Mouse (Mus musculus): ENCODE measurements around the gene Ankrd16. TPM values are rescaled to one million over a fixed set of nuclear protein-coding genes. Genes with fewer than 3 reads are reported as not detected.

The Ankrd16 gene
- polyA plus RNA-seq, 1 experiment from 2014 or later = 37.4 TPM

DNA sequence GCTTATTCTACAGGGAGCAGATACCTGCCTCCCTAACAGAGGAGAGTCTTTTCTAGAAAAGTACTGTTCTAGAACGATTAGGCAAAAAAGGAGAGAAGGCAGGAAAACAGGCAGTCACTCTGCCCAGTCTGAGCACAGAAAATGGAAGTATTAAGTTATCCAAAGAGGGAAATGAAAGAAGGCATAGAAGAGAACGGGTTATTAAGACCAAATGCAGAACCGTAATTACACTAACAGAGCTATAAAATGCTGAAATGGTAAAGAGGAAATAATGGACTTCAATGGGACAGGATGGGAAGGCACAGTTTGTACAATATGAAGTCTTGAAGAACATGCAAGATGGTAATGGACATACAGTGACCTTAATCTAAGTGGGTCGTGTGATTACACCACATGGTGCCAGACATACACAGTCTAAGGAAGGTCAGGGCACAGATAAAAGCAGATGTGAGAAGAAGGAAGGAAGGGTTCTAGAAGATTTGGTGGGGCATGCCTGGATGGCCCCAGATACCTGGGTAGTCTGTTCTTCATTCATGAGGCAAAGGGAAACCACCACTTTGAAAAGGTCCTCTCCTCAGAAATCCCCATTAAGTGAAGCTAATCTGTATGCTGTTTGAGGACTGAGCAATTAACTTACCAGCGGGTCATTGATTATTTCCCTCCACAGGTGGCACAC lies 11.1 kb upstream of the Ankrd16 start:
- no peak overlapping the region for H3K9ac ChIP-seq (replicated peaks; ENCODE audit: low read depth, low read length)
- ATAC-seq (ENCODE audit: insufficient number of reproducible peaks, insufficient read depth, low FRiP score, low read depth) = no peak
- WGBS = 84% methylated on average over 5 of the region's 5 CpGs
- no peaks in the 10 kb centered on the region for H3K27me3 ChIP-seq (ENCODE audit: control insufficient read depth, insufficient read depth, low read length)
- no peak overlapping the region for H3K4me3 ChIP-seq (ENCODE audit: low read depth, low read length)
- H3K27ac ChIP-seq (ENCODE audit: low read length) = no peak overlapping the region
- H3K9me3 ChIP-seq (ENCODE audit: control insufficient read depth, low read depth, low read length) = no peaks in the 10 kb centered on the region
- no peaks in the 10 kb centered on the region for H3K4me1 ChIP-seq (ENCODE audit: control insufficient read depth, insufficient read depth, low read length)
- peaks cover 68% of the 10 kb centered on the region for H3K36me3 ChIP-seq (ENCODE audit: control insufficient read depth, insufficient read depth, low read length)
- H3K4me2 ChIP-seq (replicated peaks; ENCODE audit: low read depth, low read length) = no peak overlapping the region

DNA sequence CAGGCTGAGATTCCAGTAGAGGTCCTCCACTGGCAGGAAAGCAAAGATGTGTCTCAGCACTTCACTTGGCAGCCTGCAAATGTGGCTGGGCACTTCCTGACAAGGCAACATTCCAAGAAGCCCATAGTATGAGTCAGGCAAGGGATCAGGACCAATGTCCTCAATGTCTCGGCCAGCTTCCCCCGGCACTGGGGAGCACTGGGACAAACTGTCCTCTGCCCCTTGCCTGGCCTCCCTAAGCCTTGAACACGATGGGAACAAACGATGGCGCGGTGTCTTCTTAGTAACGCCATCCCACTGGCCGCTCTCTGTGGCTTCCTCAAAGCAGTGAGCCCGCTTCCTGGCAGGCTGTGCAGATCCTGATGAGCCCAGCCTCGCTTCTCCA lies 10.5 kb upstream of the Ankrd16 start:
- no peak for ATAC-seq (ENCODE audit: insufficient number of reproducible peaks, insufficient read depth, low FRiP score, low read depth)
- Histone ChIP-seq H3K9ac (replicated peaks; ENCODE audit: low read depth, low read length) (no peak overlapping the region), H3K9me3 (ENCODE audit: control insufficient read depth, low read depth, low read length) (no peaks in the 10 kb centered on the region), H3K4me3 (ENCODE audit: low read depth, low read length) (no peak overlapping the region), H3K27me3 (ENCODE audit: control insufficient read depth, insufficient read depth, low read length) (no peaks in the 10 kb centered on the region), H3K36me3 (ENCODE audit: control insufficient read depth, insufficient read depth, low read length) (peaks cover 62% of the 10 kb centered on the region), H3K4me2 (replicated peaks; ENCODE audit: low read depth, low read length) (no peak overlapping the region), H3K27ac (ENCODE audit: low read length) (no peak overlapping the region), H3K4me1 (ENCODE audit: control insufficient read depth, insufficient read depth, low read length) (no peaks in the 10 kb centered on the region)
- WGBS = 91% methylated on average over 10 of the region's 10 CpGs

DNA sequence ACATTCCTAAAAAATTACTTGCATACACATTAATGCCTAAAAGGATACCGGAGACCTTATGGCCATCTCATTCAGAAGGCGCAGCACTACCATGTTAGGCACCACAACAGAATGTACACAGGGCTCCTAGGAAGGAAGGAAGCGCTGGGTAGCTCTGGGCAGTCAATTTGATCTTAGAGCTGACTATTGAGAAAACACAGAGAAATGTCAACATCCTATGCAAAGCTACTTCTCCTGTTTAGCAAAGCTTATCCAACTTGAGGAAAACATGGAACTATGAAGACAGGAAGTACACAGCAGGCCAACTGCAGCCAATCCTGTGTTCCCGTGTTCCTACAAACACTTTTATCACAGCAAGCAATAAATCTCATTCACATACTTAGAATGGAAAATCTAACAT lies 6.0 kb upstream of the Ankrd16 start:
- no peak for ATAC-seq (ENCODE audit: insufficient number of reproducible peaks, insufficient read depth, low FRiP score, low read depth)
- Histone ChIP-seq H3K9ac (replicated peaks; ENCODE audit: low read depth, low read length) (no peak overlapping the region), H3K27ac (ENCODE audit: low read length) (no peak overlapping the region), H3K9me3 (ENCODE audit: control insufficient read depth, low read depth, low read length) (no peaks in the 10 kb centered on the region), H3K36me3 (ENCODE audit: control insufficient read depth, insufficient read depth, low read length) (peaks cover 19% of the 10 kb centered on the region), H3K4me3 (ENCODE audit: low read depth, low read length) (no peak overlapping the region), H3K27me3 (ENCODE audit: control insufficient read depth, insufficient read depth, low read length) (no peaks in the 10 kb centered on the region), H3K4me1 (ENCODE audit: control insufficient read depth, insufficient read depth, low read length) (0 out of 2 replicates have a peak, but pooled peaks cover 4% of the 10 kb centered on the region), H3K4me2 (replicated peaks; ENCODE audit: low read depth, low read length) (no peak overlapping the region)
- 82% methylated on average over 4 of the region's 4 CpGs for WGBS

DNA sequence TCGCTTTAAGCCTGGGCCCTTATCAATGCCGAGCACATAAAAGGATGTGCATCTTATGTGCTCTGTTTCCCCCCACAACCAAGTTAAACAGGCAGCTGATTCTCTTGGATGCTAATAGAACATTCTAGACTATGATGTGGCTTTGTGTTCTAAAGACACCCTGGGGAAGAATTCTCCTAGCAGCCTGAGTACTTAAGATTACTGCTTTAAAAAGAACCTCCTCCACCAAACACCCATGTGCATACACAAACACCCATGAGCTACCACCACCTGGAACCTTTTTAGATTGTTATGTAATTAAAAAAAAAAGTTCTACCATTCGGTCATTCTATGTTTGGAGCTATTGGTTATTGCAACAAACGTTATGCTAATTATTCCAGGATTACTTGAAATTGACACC lies 5.3 kb upstream of the Ankrd16 start:
- 83% methylated on average over 4 of the region's 4 CpGs for WGBS
- H3K9me3 ChIP-seq (ENCODE audit: control insufficient read depth, low read depth, low read length) = no peaks in the 10 kb centered on the region
- H3K4me2 ChIP-seq (replicated peaks; ENCODE audit: low read depth, low read length) = no peak overlapping the region
- H3K4me1 ChIP-seq (ENCODE audit: control insufficient read depth, insufficient read depth, low read length) = 0 out of 2 replicates have a peak, but pooled peaks cover 4% of the 10 kb centered on the region
- no peak overlapping the region for H3K9ac ChIP-seq (replicated peaks; ENCODE audit: low read depth, low read length)
- H3K27me3 ChIP-seq (ENCODE audit: control insufficient read depth, insufficient read depth, low read length) = no peaks in the 10 kb centered on the region
- no peak overlapping the region for H3K27ac ChIP-seq (ENCODE audit: low read length)
- no peak for ATAC-seq (ENCODE audit: insufficient number of reproducible peaks, insufficient read depth, low FRiP score, low read depth)
- no peak overlapping the region for H3K4me3 ChIP-seq (ENCODE audit: low read depth, low read length)
- H3K36me3 ChIP-seq (ENCODE audit: control insufficient read depth, insufficient read depth, low read length) = peaks cover 12% of the 10 kb centered on the region; the same call in 1 of the 2 replicates

DNA sequence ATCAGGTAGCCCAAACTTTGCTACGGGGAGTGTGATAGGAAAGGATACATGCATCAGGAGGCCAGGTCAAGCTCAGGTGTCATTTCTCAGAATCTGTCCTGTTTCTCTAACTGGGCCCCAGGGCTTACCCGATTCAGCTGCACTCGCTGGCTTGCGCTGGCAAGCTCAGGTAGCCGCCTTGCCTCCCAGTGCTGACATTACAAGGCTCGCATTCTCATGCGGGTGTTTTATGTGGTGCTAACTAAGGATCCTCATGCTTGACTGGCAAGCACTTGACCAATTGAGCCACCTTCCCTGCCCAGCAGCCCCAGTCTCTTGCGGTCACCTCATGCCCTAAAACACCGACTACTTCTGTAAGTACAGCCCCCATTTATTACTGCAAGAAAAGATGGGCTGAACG lies 3.2 kb upstream of the Ankrd16 start:
- WGBS = 87% methylated on average over 10 of the region's 10 CpGs

DNA sequence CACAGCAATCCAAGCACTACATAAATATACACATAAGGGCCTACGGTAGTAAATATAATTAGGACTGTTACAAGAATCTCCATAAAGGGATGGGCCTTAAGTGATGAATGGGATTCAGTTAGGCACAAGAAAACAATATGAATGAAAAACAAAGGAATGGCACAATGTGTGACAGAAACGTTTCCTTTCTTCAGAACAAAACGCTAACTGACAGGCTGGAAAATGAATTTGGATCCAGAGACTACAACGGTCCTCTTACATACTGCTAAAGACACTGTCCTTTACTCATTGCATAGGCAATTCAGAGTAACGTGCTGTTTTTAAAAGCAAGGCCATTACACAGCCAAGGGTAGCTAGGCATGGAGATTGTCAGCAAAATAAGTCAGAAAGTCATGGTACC lies 2.6 kb upstream of the Ankrd16 start:
- Histone ChIP-seq H3K9ac (replicated peaks; ENCODE audit: low read depth, low read length) (no peak overlapping the region), H3K4me2 (replicated peaks; ENCODE audit: low read depth, low read length) (no peak overlapping the region), H3K4me3 (ENCODE audit: low read depth, low read length) (no peak overlapping the region), H3K9me3 (ENCODE audit: control insufficient read depth, low read depth, low read length) (no peaks in the 10 kb centered on the region), H3K27ac (ENCODE audit: low read length) (no peak overlapping the region), H3K36me3 (ENCODE audit: control insufficient read depth, insufficient read depth, low read length) (no peaks in the 10 kb centered on the region), H3K27me3 (ENCODE audit: control insufficient read depth, insufficient read depth, low read length) (no peaks in the 10 kb centered on the region), H3K4me1 (ENCODE audit: control insufficient read depth, insufficient read depth, low read length) (peaks cover 16% of the 10 kb centered on the region)
- ATAC-seq (ENCODE audit: insufficient number of reproducible peaks, insufficient read depth, low FRiP score, low read depth) = no peak
- 83% methylated on average over 5 of the region's 5 CpGs for WGBS

More for the DNA sequence above, 3.2 kb upstream of the Ankrd16 start:
- H3K27ac ChIP-seq (ENCODE audit: low read length) = no peak overlapping the region
- H3K4me3 ChIP-seq (ENCODE audit: low read depth, low read length) = no peak overlapping the region
- no peak overlapping the region for H3K9ac ChIP-seq (replicated peaks; ENCODE audit: low read depth, low read length)
- no peak for ATAC-seq (ENCODE audit: insufficient number of reproducible peaks, insufficient read depth, low FRiP score, low read depth)
- peaks cover 10% of the 10 kb centered on the region for H3K4me1 ChIP-seq (ENCODE audit: control insufficient read depth, insufficient read depth, low read length)
- no peaks in the 10 kb centered on the region for H3K9me3 ChIP-seq (ENCODE audit: control insufficient read depth, low read depth, low read length)
- no peaks in the 10 kb centered on the region for H3K27me3 ChIP-seq (ENCODE audit: control insufficient read depth, insufficient read depth, low read length)
- H3K36me3 ChIP-seq (ENCODE audit: control insufficient read depth, insufficient read depth, low read length) = peaks cover 2% of the 10 kb centered on the region; the same call in 1 of the 2 replicates
- no peak overlapping the region for H3K4me2 ChIP-seq (replicated peaks; ENCODE audit: low read depth, low read length)

DNA sequence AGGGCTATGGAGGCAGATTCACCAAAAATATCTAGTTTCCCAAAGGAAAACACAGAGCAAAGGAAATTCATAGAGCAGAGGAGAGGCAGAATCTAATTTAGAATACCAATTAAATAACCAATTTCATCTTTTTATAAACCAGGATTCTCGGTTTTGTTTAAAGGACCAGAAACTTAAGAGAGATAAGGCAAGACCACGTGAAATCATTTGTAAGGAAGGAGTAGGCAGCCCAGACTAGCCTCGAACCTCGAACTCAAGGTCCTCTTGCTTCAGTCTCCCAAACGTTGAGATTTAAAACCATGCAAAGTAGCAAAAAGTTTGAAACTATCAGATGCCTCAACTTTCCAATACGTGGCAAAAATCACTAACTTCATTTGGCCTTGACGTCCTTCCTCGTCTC lies 1.3 kb upstream of the Ankrd16 start:
- peaks cover 3% of the 10 kb centered on the region; the same call in 1 of the 2 replicates for H3K36me3 ChIP-seq (ENCODE audit: control insufficient read depth, insufficient read depth, low read length)
- peak overlapping the region; percentile 76 for H3K4me2 ChIP-seq (replicated peaks; ENCODE audit: low read depth, low read length)
- H3K27me3 ChIP-seq (ENCODE audit: control insufficient read depth, insufficient read depth, low read length) = no peaks in the 10 kb centered on the region
- H3K9ac ChIP-seq (replicated peaks; ENCODE audit: low read depth, low read length) = peak overlapping the region; percentile 65
- 46% methylated on average over 8 of the region's 8 CpGs for WGBS
- peaks cover 16% of the 10 kb centered on the region for H3K4me1 ChIP-seq (ENCODE audit: control insufficient read depth, insufficient read depth, low read length)
- no peak for ATAC-seq (ENCODE audit: insufficient number of reproducible peaks, insufficient read depth, low FRiP score, low read depth)
- no peaks in the 10 kb centered on the region for H3K9me3 ChIP-seq (ENCODE audit: control insufficient read depth, low read depth, low read length)
- H3K4me3 ChIP-seq (ENCODE audit: low read depth, low read length) = peak overlapping the region; percentile 84
- H3K27ac ChIP-seq (ENCODE audit: low read length) = no peak overlapping the region

DNA sequence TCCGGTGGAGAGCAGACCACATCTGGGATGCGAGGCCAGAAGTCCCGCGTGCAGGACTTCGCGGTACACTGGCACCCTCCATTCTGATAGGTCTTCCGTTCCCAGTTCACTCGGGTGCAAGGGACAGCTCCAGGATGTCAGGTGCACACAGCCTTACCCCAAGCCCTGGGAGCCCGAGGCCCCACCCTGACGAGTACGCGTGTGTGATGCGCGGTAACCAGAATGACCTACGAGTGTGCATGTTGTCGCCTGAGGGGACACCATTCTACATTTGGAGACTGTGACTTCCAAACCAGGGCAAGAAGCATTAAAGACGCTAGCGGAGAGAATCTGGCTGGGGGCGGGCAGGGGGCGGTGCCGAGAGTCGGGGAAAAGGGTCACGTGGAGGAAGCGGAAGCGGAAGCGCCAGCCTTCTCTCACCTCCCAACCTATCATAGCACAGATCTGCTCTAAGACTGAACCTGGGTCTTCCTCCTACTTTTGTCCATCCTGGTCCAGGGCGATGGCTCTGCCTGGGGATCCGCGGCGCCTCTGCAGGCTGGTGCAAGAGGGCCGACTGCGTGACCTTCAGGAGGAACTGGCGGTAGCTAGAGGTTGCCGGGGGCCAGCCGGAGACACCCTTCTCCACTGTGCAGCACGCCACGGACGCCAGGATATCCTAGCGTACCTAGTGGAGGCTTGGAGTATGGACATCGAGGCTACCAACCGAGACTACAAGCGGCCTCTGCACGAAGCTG lies 579 bp downstream of the Ankrd16 start:
- H3K4me1 ChIP-seq (ENCODE audit: control insufficient read depth, insufficient read depth, low read length) = peaks cover 16% of the 10 kb centered on the region

More for the DNA sequence above, 579 bp downstream of the Ankrd16 start:
- Histone ChIP-seq H3K27me3 (ENCODE audit: control insufficient read depth, insufficient read depth, low read length) (no peaks in the 10 kb centered on the region), H3K4me3 (ENCODE audit: low read depth, low read length) (peak overlapping the region; percentile 84), H3K9ac (replicated peaks; ENCODE audit: low read depth, low read length) (peak overlapping the region; percentile 74), H3K27ac (ENCODE audit: low read length) (peak overlapping the region; percentile 96), H3K36me3 (ENCODE audit: control insufficient read depth, insufficient read depth, low read length) (peaks cover 20% of the 10 kb centered on the region), H3K9me3 (ENCODE audit: control insufficient read depth, low read depth, low read length) (no peaks in the 10 kb centered on the region), H3K4me2 (replicated peaks; ENCODE audit: low read depth, low read length) (peak overlapping the region; percentile 78)
- WGBS = under 1% methylated on average over 43 of the region's 43 CpGs
- peak; percentile 86 for ATAC-seq (ENCODE audit: insufficient number of reproducible peaks, insufficient read depth, low FRiP score, low read depth)

All from stomach, embryonic 14.5 days (tissue).